Mouse (Mus musculus): ENCODE measurements at regions not wholly inside any gene's neighbourhood (a gene's known extent, or its start where the extent isn't known, plus 50 kb on each side); places are given as distances from the start of the nearest gene placed in this dataset.

DNA sequence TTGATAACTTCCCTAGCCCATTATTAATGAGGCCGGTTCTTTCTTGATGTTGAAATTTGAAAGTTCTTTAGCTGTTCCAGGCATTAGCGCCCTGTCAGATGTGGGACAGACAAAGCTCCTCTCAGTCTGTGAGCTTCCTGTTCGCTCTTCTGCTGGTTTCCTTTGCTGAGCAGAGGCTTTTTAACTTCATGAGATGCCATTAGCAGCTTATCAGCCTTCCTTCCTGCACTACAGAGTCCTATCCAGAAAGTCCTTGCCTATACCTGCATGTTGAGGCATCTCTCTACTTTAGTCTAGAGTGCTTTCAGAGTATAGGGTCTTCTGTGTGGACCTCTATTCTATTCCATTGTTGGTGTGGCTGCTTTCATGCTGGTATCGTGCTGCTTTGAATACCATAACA is 126.3 kb upstream of the Mpp6 start:
- TF ChIP-seq CTCF (IDR thresholded peaks at IDR 0.05; ENCODE audit: low read depth) (no peak), EP300 (optimal IDR thresholded peaks at IDR 0.05) (no peak)
